Mouse (Mus musculus) ES-Bruce4 (cell line): ENCODE data around the gene Hdac9. TPM values are rescaled to one million over a fixed set of nuclear protein-coding genes. Genes with fewer than 3 reads are reported as not detected.

Experiments used
- H3K27ac ChIP-seq: 2 replicates; pipeline ENCODE4 v1.5.1; 2012; ENCODE audit warnings: low read length, inconsistent platforms; ENCODE audit not compliant: insufficient read depth
- H3K27me3 ChIP-seq: 2 replicates; pipeline ENCODE4 v1.6.1; 2012; ENCODE audit warnings: mild to moderate bottlenecking, low read length, inconsistent platforms; ENCODE audit not compliant: control insufficient read depth, poor library complexity, insufficient read depth, severe bottlenecking
- H3K36me3 ChIP-seq: 2 replicates; pipeline ENCODE4 v1.6.1; 2012; ENCODE audit warnings: inconsistent platforms, mild to moderate bottlenecking, low read length, moderate library complexity; ENCODE audit not compliant: control insufficient read depth, poor library complexity, insufficient read depth, severe bottlenecking
- H3K4me1 ChIP-seq: one replicate; pipeline ENCODE4 v1.8.1; 2011; ENCODE audit warnings: low read length; ENCODE audit not compliant: control insufficient read depth, insufficient read depth
- H3K4me3 ChIP-seq: 2 replicates; pipeline ENCODE4 v1.5.1; 2011; ENCODE audit warnings: low read depth, mild to moderate bottlenecking, low read length
- H3K9ac ChIP-seq: 2 replicates; pipeline ENCODE4 v1.6.1; 2012; ENCODE audit warnings: low read depth, mild to moderate bottlenecking, inconsistent platforms; ENCODE audit not compliant: poor library complexity, severe bottlenecking
- H3K9me3 ChIP-seq: replicated peaks from 2 replicates; pipeline ENCODE4 v1.6.1; 2012; ENCODE audit warnings: mild to moderate bottlenecking, low read length, inconsistent platforms; ENCODE audit not compliant: control insufficient read depth, poor library complexity, insufficient read depth, severe bottlenecking
- CTCF ChIP-seq: IDR thresholded peaks from one replicate; pipeline ENCODE4 v1.8.1; 2011; ENCODE audit warnings: low read depth, low read length
- EP300 ChIP-seq: IDR thresholded peaks from 2 replicates; pipeline ENCODE4 v1.6.1; 2011; ENCODE audit warnings: low read depth, low read length; ENCODE audit not compliant: insufficient read depth
- POLR2A ChIP-seq: IDR thresholded peaks from one replicate; pipeline ENCODE4 v1.8.1; 2011; ENCODE audit warnings: low read length; ENCODE audit not compliant: insufficient read depth
- polyA plus RNA-seq: library from polyadenylated mRNA; stranded (reverse); fragments of >200 nt; gene quantifications from 2 replicates; pipeline ENCODE4 v1.2.4, GENCODE M21; 2011; ENCODE audit warnings: low read depth; ENCODE audit not compliant: missing spikeins, insufficient read depth, insufficient read length

Hdac9 gene
- polyA plus RNA-seq, 1 experiment, result 1.6 TPM

- Histone ChIP-seq H3K9me3 (no peaks in the 10 kb centered on the region), H3K4me3 (no peak overlapping the region), H3K36me3 (no peaks in the 10 kb centered on the region), H3K4me1 (no peaks in the 10 kb centered on the region), H3K27ac (no peak overlapping the region), H3K27me3 (no peaks in the 10 kb centered on the region), H3K9ac (no peak overlapping the region)
- TF ChIP-seq EP300 (no peak), POLR2A (no peak), CTCF (no peak)
These were observed 762.1 kb downstream of the Hdac9 start for GRCm38 (mm10) chr12:34154757-34155156.

- H3K27me3 ChIP-seq, result no peaks in the 10 kb centered on the region
- no peak overlapping the region for H3K9ac ChIP-seq
- no peak overlapping the region for H3K4me3 ChIP-seq
- TF ChIP-seq POLR2A, result no peak
- TF ChIP-seq CTCF, result no peak
- TF ChIP-seq EP300, result no peak
- H3K4me1 ChIP-seq, result no peaks in the 10 kb centered on the region
- no peak overlapping the region for H3K27ac ChIP-seq
- H3K9me3 ChIP-seq, result no peaks in the 10 kb centered on the region
- H3K36me3 ChIP-seq, result no peaks in the 10 kb centered on the region
These were observed 765.6 kb downstream of the Hdac9 start for GRCm38 (mm10) chr12:34151336-34151735.

GRCm38 (mm10) chr12:34142743-34143142, 774.2 kb downstream of the Hdac9 start:
- Histone ChIP-seq H3K9me3 (no peaks in the 10 kb centered on the region), H3K9ac (no peak overlapping the region), H3K27me3 (no peaks in the 10 kb centered on the region), H3K4me3 (no peak overlapping the region), H3K36me3 (no peaks in the 10 kb centered on the region), H3K27ac (no peak overlapping the region), H3K4me1 (no peaks in the 10 kb centered on the region)
- TF ChIP-seq POLR2A, result no peak
- TF ChIP-seq EP300, result no peak
- TF ChIP-seq CTCF, result no peak

GRCm38 (mm10) chr12:34113336-34113735, 803.6 kb downstream of the Hdac9 start:
- Histone ChIP-seq H3K9me3 (no peaks in the 10 kb centered on the region), H3K4me1 (no peaks in the 10 kb centered on the region), H3K9ac (no peak overlapping the region), H3K27me3 (no peaks in the 10 kb centered on the region), H3K36me3 (no peaks in the 10 kb centered on the region), H3K27ac (no peak overlapping the region), H3K4me3 (no peak overlapping the region)
- TF ChIP-seq CTCF (no peak), EP300 (no peak), POLR2A (no peak)

GRCm38 (mm10) chr12:34092953-34093352, 823.9 kb downstream of the Hdac9 start:
- Histone ChIP-seq H3K27me3 (no peaks in the 10 kb centered on the region), H3K36me3 (no peaks in the 10 kb centered on the region), H3K4me3 (no peak overlapping the region), H3K9ac (no peak overlapping the region), H3K9me3 (no peaks in the 10 kb centered on the region), H3K4me1 (no peaks in the 10 kb centered on the region), H3K27ac (no peak overlapping the region)
- TF ChIP-seq CTCF, result no peak
- no peak for TF ChIP-seq EP300
- no peak for TF ChIP-seq POLR2A

GRCm38 (mm10) chr12:34091851-34092250, 825.0 kb downstream of the Hdac9 start:
- TF ChIP-seq EP300, result no peak
- TF ChIP-seq POLR2A, result no peak
- no peak for TF ChIP-seq CTCF
- Histone ChIP-seq H3K4me3 (no peak overlapping the region), H3K9me3 (no peaks in the 10 kb centered on the region), H3K4me1 (no peaks in the 10 kb centered on the region), H3K27ac (no peak overlapping the region), H3K9ac (no peak overlapping the region), H3K27me3 (no peaks in the 10 kb centered on the region), H3K36me3 (no peaks in the 10 kb centered on the region)
